Mouse (Mus musculus) C2C12 (cell line): ENCODE measurements at regions not wholly inside any gene's neighbourhood (a gene's known extent, or its start where the extent isn't known, plus 50 kb on each side); places are given as distances from the start of the nearest gene placed in this dataset.

ENCODE experiments used
- H3K27me3 ChIP-seq: one replicate; pipeline ENCODE4 v1.6.1; 2011; ENCODE audit not compliant: control insufficient read depth, insufficient read depth, insufficient read length
- H3K36me3 ChIP-seq: one replicate; pipeline ENCODE4 v1.6.1; 2011; ENCODE audit not compliant: control insufficient read depth, insufficient read depth
- H3K4me3 ChIP-seq: one replicate; pipeline ENCODE4 v1.5.1; 2011; ENCODE audit warnings: mild to moderate bottlenecking, control low read depth; ENCODE audit not compliant: poor library complexity, insufficient read depth, severe bottlenecking
- H3K79me2 ChIP-seq: one replicate; pipeline ENCODE4 v1.6.1; 2011; ENCODE audit not compliant: control insufficient read depth, insufficient read depth
- H3K79me3 ChIP-seq: one replicate; pipeline ENCODE4 v1.6.1; 2011; ENCODE audit warnings: low read depth, control low read depth
- H3ac ChIP-seq: one replicate; pipeline ENCODE3; 2011; ENCODE audit warnings: low read depth; ENCODE audit not compliant: control insufficient read depth, insufficient read length
- CEBPB ChIP-seq: IDR thresholded peaks from one replicate; pipeline ENCODE4 v1.6.1; 2011; ENCODE audit warnings: low read depth, mild to moderate bottlenecking, control low read depth, moderate library complexity
- CTCF ChIP-seq: IDR thresholded peaks from one replicate; pipeline ENCODE4 v1.5.1; 2011; ENCODE audit not compliant: control insufficient read depth, insufficient read depth, insufficient read length
- FOSL1 ChIP-seq: IDR thresholded peaks from one replicate; pipeline ENCODE4 v1.8.0; 2011; ENCODE audit warnings: mild to moderate bottlenecking, low read length; ENCODE audit not compliant: poor library complexity, insufficient read depth, severe bottlenecking
- MAX ChIP-seq: IDR thresholded peaks from one replicate; pipeline ENCODE4 v1.6.1; 2011; ENCODE audit warnings: mild to moderate bottlenecking, control low read depth
- MYOD1 ChIP-seq: IDR thresholded peaks from one replicate; pipeline ENCODE4 v1.6.1; 2011; ENCODE audit warnings: low read depth; ENCODE audit not compliant: control insufficient read depth, insufficient read length
- MYOG ChIP-seq: IDR thresholded peaks from one replicate; pipeline ENCODE4 v1.6.1; 2011; ENCODE audit not compliant: control insufficient read depth, insufficient read length; ENCODE audit errors: extremely low read depth
- USF1 ChIP-seq: IDR thresholded peaks from one replicate; pipeline ENCODE4 v1.6.1; 2011; ENCODE audit warnings: low read depth, mild to moderate bottlenecking, control low read depth, moderate library complexity

DNA sequence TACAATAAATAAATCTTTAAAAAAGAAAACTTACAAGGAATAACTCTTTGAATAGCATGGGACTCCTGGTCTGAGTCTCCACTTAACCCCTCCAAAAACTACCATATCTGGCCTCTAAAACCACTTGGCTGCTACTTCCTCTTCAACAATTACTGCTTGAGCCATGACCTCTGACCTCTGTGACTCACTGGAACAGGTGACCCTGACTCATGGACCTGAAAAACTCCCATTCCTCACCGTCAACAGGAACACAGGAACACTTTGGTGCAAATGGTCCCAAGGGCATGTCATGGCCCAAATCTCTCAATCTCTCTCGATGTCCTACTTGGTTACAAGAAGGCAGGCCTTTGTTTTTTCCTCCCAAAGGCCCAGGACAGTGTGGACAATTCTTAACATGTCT, 145.1 kb downstream of the Basp1 start:
- Histone ChIP-seq H3K79me2 (no peaks in the 10 kb centered on the region), H3K27me3 (no peaks in the 10 kb centered on the region), H3K4me3 (no peak overlapping the region), H3K79me3 (no peaks in the 10 kb centered on the region), H3ac (no peak overlapping the region), H3K36me3 (no peaks in the 10 kb centered on the region)
- TF ChIP-seq MYOD1 (peak; percentile 60), CTCF (no peak), MYOG (no peak)

DNA sequence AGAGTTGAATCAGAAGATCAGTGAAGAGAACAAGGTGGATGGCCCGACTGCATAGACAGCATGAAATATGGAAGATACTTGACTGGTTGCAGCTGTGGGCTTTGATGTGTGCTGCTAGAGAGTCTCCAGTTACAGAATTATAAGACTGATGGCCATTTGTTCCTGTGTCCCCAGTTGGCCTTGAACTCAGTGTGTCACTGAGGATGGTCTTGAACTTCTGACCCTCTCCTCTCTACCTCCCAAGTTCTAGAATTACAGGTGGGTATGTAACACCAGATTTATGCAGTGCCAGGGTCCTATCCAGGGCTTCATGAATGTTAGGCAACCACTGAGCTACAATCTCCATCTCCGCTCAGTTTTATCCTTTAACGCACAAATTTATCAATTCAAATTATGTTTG, 146.1 kb downstream of the Basp1 start:
- no peaks in the 10 kb centered on the region for H3K79me2 ChIP-seq
- no peak overlapping the region for H3ac ChIP-seq
- H3K36me3 ChIP-seq, result no peaks in the 10 kb centered on the region
- no peaks in the 10 kb centered on the region for H3K79me3 ChIP-seq
- TF ChIP-seq CTCF, result no peak
- no peak for TF ChIP-seq MYOG
- TF ChIP-seq FOSL1, result no peak
- no peak for TF ChIP-seq MAX
- TF ChIP-seq CEBPB, result no peak
- TF ChIP-seq MYOD1, result no peak
- TF ChIP-seq USF1, result no peak
- no peaks in the 10 kb centered on the region for H3K27me3 ChIP-seq
- H3K4me3 ChIP-seq, result no peak overlapping the region

DNA sequence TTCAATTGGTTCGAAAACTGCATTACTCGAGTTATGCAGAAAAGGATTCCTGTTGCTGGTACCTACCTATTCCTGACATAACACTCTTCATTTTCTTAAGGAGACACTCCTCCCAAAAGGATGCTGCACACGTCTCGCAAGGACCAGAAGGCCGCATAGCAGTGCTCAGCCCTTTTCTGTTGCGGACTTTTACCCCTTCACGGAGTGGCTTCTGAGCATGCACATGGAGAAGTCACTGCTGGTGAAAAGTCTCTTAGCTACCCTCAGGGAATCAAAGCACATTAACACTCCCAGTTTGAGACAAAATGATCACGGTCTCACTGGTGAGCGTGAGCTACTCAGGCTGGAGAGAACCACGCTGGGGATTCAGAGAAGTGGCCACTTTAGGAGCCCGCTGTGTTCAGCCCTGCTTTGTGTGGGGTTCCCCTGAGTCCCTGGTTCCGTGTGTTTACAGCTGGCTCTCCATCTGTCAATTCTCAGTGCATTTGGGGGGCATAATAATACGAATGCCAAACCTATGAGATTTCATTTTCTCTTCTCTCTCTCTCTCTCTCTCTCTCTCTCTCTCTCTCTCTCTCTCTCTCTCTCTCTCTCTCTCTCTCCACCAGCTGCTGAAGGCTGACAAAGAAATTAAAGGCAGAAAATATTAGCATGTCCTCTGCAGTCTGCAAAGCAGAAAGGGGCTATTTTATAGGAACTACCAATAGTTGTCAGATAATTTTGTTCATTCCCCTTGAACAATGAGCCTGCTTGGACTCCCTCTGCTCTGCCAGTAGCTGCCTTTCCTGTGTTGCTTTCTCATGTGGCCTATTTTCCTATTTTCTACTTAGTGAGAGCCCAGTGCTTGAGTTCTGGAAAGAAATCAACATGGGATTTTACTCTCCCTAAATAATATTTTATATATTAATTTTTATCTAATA, 160.7 kb downstream of the Basp1 start:
- no peaks in the 10 kb centered on the region for H3K36me3 ChIP-seq
- H3K79me3 ChIP-seq, result no peaks in the 10 kb centered on the region
- TF ChIP-seq CEBPB, result no peak
- no peak for TF ChIP-seq USF1
- TF ChIP-seq MYOG, result no peak
- TF ChIP-seq MAX, result no peak
- TF ChIP-seq FOSL1, result no peak
- TF ChIP-seq MYOD1, result no peak
- TF ChIP-seq CTCF, result no peak
- no peaks in the 10 kb centered on the region for H3K79me2 ChIP-seq
- H3K27me3 ChIP-seq, result peaks cover 5% of the 10 kb centered on the region
- no peak overlapping the region for H3ac ChIP-seq
- H3K4me3 ChIP-seq, result no peak overlapping the region

DNA sequence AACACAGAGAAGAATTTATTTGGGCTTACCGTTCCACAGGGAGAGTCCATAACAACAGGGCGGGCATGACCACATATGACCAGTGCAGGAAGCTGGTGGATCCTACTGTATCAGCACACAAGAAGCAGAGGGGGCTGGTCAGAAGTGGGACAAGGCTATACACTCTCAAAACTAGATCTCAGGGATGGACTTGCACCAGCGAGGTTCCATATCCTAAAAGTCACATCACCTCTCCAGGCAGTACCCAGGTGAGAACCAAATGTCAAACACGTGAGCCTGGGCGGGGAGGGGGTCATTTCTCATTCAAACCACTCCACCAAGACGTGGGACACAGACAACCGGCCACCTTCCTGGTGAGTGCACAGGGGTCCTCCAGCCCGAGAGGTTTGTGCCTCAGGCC, 167.9 kb downstream of the Basp1 start:
- TF ChIP-seq MAX (no peak), CTCF (no peak), USF1 (no peak), FOSL1 (no peak), CEBPB (no peak), MYOG (no peak), MYOD1 (no peak)
- Histone ChIP-seq H3K36me3 (no peaks in the 10 kb centered on the region), H3ac (no peak overlapping the region), H3K27me3 (peaks cover 4% of the 10 kb centered on the region), H3K79me2 (no peaks in the 10 kb centered on the region), H3K4me3 (no peak overlapping the region), H3K79me3 (no peaks in the 10 kb centered on the region)

DNA sequence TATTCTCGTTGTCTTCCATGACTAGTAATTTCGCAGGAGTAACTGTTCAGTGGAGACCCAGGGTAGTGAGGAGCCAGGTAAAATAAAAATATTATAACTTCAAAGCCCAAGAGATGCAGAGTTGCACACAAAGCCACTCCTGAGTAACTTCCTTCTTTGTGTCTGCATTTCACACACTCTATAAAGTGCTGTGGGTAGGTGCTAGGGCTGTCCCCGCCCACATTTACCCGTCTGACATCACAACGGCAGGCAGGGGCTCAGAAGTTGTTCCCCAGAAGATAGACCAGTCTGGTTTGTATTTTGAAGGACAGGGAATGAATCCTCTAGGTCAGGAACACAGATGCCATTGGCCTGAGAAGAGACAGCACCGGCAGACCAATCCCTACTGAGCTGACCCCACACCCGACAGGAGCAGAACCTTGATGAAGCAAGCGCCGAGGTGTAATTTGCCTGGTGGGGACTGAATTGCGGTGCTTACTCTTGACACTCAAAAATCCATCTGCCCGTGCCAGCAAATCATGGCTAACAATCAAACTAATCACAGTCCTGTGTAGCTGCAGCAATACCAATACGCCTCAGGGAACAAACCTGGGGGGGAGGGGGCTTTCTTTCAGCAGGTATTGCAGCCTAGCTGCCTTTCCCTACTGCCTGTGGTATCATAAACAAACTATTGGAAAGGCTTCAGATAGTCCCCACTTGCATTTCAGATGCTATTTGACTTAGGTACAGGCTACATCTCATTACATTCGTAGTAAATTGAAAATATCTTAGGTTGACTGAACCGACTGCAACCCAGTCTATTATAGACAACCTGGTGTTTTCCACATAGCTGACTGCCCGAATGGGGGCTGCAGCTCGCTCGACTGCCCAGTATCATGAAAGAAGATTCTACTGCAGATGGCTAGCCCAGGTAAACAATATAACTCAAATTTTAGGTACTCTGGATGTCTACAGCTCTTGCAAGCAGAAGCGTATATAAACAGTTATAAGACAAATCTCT, 175.6 kb downstream of the Basp1 start:
- Histone ChIP-seq H3K79me3 (no peaks in the 10 kb centered on the region), H3K27me3 (peaks cover 4% of the 10 kb centered on the region), H3ac (no peak overlapping the region), H3K36me3 (no peaks in the 10 kb centered on the region), H3K4me3 (no peak overlapping the region), H3K79me2 (no peaks in the 10 kb centered on the region)
- TF ChIP-seq CTCF (no peak), CEBPB (no peak), FOSL1 (no peak), MYOG (no peak), MYOD1 (no peak), USF1 (no peak), MAX (no peak)
